Mouse (Mus musculus) small intestine, adult 2 months (tissue): Measurements from ENCODE around the gene Nyap1. TPM values are rescaled to one million over a fixed set of nuclear protein-coding genes. Genes with fewer than 3 reads are reported as not detected.
A peak's percentile ranks its signal among the peaks of the same experiment; 100 is the strongest.

ENCODE experiments used
- H3K27ac ChIP-seq: fragments of 200-500 bp; 2 replicates; pipeline ENCODE4 v1.5.1; 2012; ENCODE audit warnings: low read depth, low read length, control low read depth, inconsistent platforms; ENCODE audit not compliant: insufficient read depth
- H3K27me3 ChIP-seq: fragments of 200-500 bp; 2 replicates; pipeline ENCODE4 v1.6.1; 2012; ENCODE audit warnings: mild to moderate bottlenecking, moderate library complexity, low read length, inconsistent platforms; ENCODE audit not compliant: control insufficient read depth, insufficient read depth
- H3K36me3 ChIP-seq: fragments of 200-500 bp; 2 replicates; pipeline ENCODE4 v1.6.1; 2012; ENCODE audit warnings: mild to moderate bottlenecking, low read length, control low read depth, inconsistent platforms; ENCODE audit not compliant: control insufficient read depth, insufficient read depth
- H3K4me1 ChIP-seq: fragments of 200-500 bp; 2 replicates; pipeline ENCODE4 v1.6.1; 2012; ENCODE audit warnings: low read length, inconsistent platforms, mixed read lengths; ENCODE audit not compliant: control insufficient read depth, insufficient read depth, insufficient read length
- H3K4me3 ChIP-seq: fragments of 200-500 bp; 2 replicates; pipeline ENCODE4 v1.5.1; 2012; ENCODE audit warnings: low read depth, mild to moderate bottlenecking, control low read depth, inconsistent platforms, low read length, moderate library complexity
- CTCF ChIP-seq: fragments of 200-500 bp; IDR thresholded peaks from 2 replicates; pipeline ENCODE4 v1.5.1; 2012; ENCODE audit warnings: low read depth, mild to moderate bottlenecking, control low read depth, inconsistent platforms, low read length, moderate library complexity, mixed read lengths; ENCODE audit not compliant: insufficient replicate concordance, insufficient read length; ENCODE audit errors: extremely low read depth
- POLR2A ChIP-seq: fragments of 200-500 bp; IDR thresholded peaks from 2 replicates; pipeline ENCODE4 v1.6.1; 2012; ENCODE audit warnings: low read depth, mild to moderate bottlenecking, control low read depth, inconsistent platforms, low read length, moderate library complexity
- WGBS: fragments of 180-500 bp; shearing (Covaris S2); methylation state at CpG from one replicate; pipeline ENCODE4 v1.1.7; 2018; 5-methylcytosine and 5-hydroxymethylcytosine counted together
- polyA plus RNA-seq: library from polyadenylated mRNA; depleted of rRNA; stranded (reverse); fragments of >200 nt; gene quantifications from 2 replicates; pipeline ENCODE4 v1.2.3, GENCODE M21; 2012

Gene Nyap1
- polyA plus RNA-seq, 1 experiment, result 25.1 TPM

DNA sequence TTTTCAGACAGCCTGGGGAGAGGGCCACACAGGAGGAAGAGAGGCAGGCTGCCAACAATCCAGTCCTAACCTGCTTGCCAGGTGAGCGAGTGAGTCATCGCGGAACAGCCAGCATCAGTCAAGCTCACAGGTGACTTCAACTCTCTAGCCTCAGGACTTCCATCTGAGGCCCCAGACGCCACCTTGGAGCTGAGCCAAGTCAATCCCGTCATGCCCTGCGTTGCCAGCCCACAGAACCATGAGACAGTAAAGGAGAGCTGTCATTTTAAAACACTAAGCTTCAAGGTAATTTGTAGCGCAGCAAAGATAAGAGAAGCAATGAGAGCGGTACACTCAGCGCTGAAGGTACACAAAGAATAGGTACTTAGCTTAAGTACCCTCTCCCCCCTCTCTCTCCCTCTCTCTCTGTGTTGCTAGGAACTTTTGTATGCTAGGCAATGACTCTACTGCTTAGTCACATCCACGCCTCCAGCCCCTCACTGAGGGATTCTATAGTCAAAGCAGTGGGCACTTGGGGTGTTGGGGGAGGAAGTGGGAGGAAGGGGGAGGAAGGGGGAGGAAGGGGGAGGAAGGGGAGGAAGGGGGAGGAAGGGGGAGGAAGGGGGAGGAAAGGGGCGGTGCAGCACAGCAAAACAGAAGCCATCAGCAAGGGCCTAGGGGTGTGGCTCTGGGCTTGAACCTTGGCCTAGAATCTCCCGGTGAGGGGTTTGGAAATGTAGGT is 34.3 kb downstream of the Nyap1 start:
- Histone ChIP-seq H3K36me3 (no peaks in the 10 kb centered on the region), H3K4me3 (no peak overlapping the region), H3K27me3 (no peaks in the 10 kb centered on the region), H3K4me1 (peaks cover 7% of the 10 kb centered on the region; the same call in 1 of the 2 replicates), H3K27ac (peak overlapping the region; percentile 91)
- TF ChIP-seq POLR2A, result no peak
- no peak for TF ChIP-seq CTCF
- 16% methylated on average over 12 of the region's 12 CpGs for WGBS

DNA sequence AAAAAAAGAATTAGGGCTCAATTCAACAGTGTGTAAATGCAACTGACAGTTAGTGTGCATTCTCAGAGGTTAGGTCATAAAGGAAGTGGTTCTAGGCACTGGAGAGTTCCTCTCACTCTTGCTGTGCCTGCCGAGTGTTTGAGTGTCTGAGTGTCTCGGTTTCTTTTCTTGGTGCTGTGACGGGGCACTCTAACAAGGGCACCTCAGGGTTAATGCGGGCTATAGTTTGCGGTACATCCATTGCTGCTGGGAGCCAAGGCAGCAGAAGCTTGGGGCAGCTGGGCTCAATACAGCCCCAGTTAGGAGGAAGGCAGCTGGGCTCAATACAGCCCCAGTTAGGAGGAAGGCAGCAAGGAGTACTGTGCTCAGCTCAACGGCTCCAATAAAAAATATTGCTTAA is 36.2 kb downstream of the Nyap1 start:
- TF ChIP-seq CTCF, result no peak
- TF ChIP-seq POLR2A, result no peak
- Histone ChIP-seq H3K27ac (peak overlapping the region; percentile 14), H3K4me1 (peaks cover 7% of the 10 kb centered on the region; the same call in 1 of the 2 replicates), H3K36me3 (no peaks in the 10 kb centered on the region), H3K4me3 (no peak overlapping the region), H3K27me3 (no peaks in the 10 kb centered on the region)
- WGBS, result 17% methylated on average over 6 of the region's 6 CpGs

DNA sequence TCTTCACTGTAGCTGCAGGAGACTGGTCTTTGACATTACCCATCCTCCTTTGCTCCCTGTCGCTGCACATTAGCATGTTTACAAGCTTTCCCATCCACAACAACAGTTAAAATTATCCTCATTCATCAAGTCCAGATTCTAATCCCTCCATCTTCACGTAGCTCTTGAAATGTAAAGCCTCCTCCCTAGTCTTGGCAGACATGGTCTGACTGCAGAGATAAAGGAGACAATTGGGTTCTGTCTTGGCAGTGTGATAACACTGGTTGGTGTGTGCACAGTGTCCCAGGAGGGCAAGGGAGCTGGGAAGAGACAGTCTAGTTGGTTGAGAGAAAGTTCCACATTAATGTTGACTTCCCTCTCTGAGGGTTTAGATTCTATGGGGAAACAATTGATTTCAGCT is 41.6 kb downstream of the Nyap1 start:
- no peaks in the 10 kb centered on the region for H3K27me3 ChIP-seq
- H3K4me3 ChIP-seq, result no peak overlapping the region
- 0 out of 2 replicates have a peak, but pooled peaks cover 2% of the 10 kb centered on the region for H3K4me1 ChIP-seq
- no peaks in the 10 kb centered on the region for H3K36me3 ChIP-seq
- H3K27ac ChIP-seq, result no peak overlapping the region
- 44% methylated on average over 2 of the region's 2 CpGs for WGBS
- TF ChIP-seq CTCF (no peak), POLR2A (no peak)

DNA sequence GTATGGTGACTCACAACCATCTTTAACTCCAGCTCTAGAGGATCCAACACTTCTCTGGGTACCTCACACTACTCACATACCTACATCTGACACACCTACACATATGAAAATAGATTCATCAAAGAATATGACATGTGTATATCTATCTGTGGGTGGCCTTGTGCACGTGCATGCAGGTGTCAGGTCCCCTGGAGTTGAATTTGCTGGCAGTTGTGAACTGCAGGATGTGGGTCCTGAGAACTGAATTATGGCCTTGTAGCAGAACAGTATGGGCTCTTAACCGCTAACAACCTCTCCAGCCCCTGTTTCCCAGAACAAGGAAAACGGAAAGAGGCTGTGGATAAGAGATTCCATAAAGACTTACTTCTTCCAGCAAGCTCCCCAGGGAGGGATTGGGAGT is 42.3 kb downstream of the Nyap1 start:
- TF ChIP-seq CTCF, result no peak
- no peak for TF ChIP-seq POLR2A
- Histone ChIP-seq H3K4me1 (0 out of 2 replicates have a peak, but pooled peaks cover 2% of the 10 kb centered on the region), H3K27me3 (no peaks in the 10 kb centered on the region), H3K36me3 (no peaks in the 10 kb centered on the region), H3K27ac (no peak overlapping the region), H3K4me3 (no peak overlapping the region)
- 82% methylated on average over 3 of the region's 3 CpGs for WGBS

DNA sequence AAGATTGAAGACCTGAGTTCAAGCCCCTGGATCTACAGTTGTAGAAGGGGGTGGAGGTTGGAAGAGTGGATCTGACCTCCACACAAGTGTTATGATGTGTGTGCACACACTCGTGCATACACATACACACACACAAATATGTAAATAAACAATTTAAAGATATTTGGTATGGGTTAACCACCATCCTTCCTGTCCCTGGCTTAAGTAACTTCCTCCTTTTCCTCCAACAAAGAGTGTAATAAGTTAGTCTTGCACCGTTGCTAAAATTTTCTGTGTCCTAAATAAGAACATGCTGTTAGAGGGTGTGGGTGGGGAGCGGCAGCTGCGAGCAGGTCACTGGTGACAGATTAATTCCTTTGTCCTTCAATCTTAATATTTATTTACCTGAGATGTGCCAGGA is 45.5 kb downstream of the Nyap1 start:
- Histone ChIP-seq H3K4me1 (0 out of 2 replicates have a peak, but pooled peaks cover 2% of the 10 kb centered on the region), H3K27me3 (no peaks in the 10 kb centered on the region), H3K27ac (no peak overlapping the region), H3K36me3 (no peaks in the 10 kb centered on the region), H3K4me3 (no peak overlapping the region)
- 14% methylated on average over 4 of the region's 4 CpGs for WGBS
- no peak for TF ChIP-seq CTCF
- no peak for TF ChIP-seq POLR2A

DNA sequence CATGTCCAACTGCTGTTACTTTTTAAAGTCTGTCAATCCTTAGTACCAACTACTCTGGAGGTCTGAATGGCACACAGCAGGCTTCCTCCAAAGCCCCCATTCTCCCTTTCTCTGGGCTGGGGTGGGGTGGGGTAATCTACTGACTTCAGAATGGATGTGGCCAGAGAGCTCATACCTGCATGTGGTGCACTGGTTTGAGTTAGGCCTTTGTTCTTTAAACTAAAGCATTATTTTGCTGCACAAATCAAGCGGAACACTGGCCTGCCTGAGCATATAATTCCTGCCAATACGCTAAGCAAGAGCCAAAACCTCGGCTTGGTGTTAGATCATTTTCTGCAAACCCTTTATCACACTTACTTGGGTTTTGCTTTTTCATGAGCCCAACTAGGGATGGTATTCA is 46.6 kb downstream of the Nyap1 start:
- TF ChIP-seq POLR2A, result no peak
- no peak for TF ChIP-seq CTCF
- Histone ChIP-seq H3K27ac (no peak overlapping the region), H3K27me3 (no peaks in the 10 kb centered on the region), H3K4me3 (no peak overlapping the region), H3K36me3 (no peaks in the 10 kb centered on the region), H3K4me1 (0 out of 2 replicates have a peak, but pooled peaks cover 2% of the 10 kb centered on the region)
- 94% methylated on average over 3 of the region's 3 CpGs for WGBS

DNA sequence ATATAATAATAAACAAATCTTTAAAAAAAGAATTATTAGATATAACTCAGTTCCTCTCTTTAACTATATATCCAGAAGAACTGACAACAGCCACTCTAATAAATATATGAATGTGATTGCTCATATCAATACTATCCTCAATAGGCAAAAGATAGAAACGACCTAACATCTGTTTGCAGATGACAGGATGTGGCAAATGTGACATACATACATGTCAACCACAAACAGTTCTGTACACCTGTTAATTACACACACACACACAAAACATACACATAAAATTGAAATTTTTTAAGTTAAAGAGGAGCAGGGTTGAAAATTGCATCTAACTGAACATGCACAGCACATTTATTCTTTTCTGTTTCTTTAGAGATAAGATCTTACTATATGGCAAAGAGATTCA is 49.5 kb downstream of the Nyap1 start:
- no peaks in the 10 kb centered on the region for H3K36me3 ChIP-seq
- no peak overlapping the region for H3K27ac ChIP-seq
- H3K27me3 ChIP-seq, result no peaks in the 10 kb centered on the region
- 0 out of 2 replicates have a peak, but pooled peaks cover 2% of the 10 kb centered on the region for H3K4me1 ChIP-seq
- H3K4me3 ChIP-seq, result no peak overlapping the region
- TF ChIP-seq POLR2A (no peak), CTCF (no peak)
- 74% methylated on average over 1 of the region's 1 CpGs for WGBS

DNA sequence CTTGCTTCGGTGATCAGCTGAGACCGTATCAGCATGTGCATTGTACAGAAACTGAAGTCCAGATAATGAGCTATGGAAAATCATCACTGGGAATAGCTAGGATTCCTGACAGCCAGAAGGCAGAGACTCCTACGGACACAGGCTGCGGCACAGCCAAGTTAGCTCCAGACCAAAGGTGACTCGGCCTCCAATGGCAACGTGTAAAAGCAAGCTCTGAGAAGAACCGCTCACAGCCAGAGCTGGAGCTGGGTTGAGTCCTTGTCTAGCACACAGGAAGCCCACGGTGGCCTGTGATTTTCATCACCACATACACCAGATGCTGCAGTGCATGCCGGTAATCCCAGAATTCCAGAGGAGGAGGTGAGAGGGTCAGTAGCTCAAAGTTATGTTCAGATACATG is 50.9 kb downstream of the Nyap1 start:
- TF ChIP-seq CTCF, result no peak
- no peak for TF ChIP-seq POLR2A
- 65% methylated on average over 9 of the region's 9 CpGs for WGBS

More for the DNA sequence above, 50.9 kb downstream of the Nyap1 start:
- Histone ChIP-seq H3K27ac (no peak overlapping the region), H3K4me1 (peaks cover 5% of the 10 kb centered on the region; the same call in 1 of the 2 replicates), H3K36me3 (no peaks in the 10 kb centered on the region), H3K4me3 (no peak overlapping the region), H3K27me3 (no peaks in the 10 kb centered on the region)
